Mouse (Mus musculus) myocyte (in vitro differentiated cells): ENCODE results near the gene T. TPM values are rescaled to one million over a fixed set of nuclear protein-coding genes. Genes with fewer than 3 reads are reported as not detected.

Experiments used
- H3K27me3 ChIP-seq: one replicate; pipeline ENCODE4 v1.6.1; 2011; ENCODE audit not compliant: control insufficient read depth, insufficient read depth, insufficient read length
- H3K36me3 ChIP-seq: one replicate; pipeline ENCODE4 v1.6.1; 2011; ENCODE audit not compliant: control insufficient read depth, insufficient read depth
- H3K4me2 ChIP-seq: one replicate; pipeline ENCODE4 v1.6.1; 2011; ENCODE audit warnings: low read depth, control low read depth
- H3K4me3 ChIP-seq: one replicate; pipeline ENCODE4 v1.5.1; 2011; ENCODE audit warnings: mild to moderate bottlenecking, control low read depth, moderate library complexity
- H3K79me2 ChIP-seq: one replicate; pipeline ENCODE4 v1.6.1; 2011; ENCODE audit not compliant: control insufficient read depth, insufficient read depth
- H3ac ChIP-seq: one replicate; pipeline ENCODE4 v1.6.1; 2011; ENCODE audit not compliant: control insufficient read depth, insufficient read length
- CEBPB ChIP-seq: IDR thresholded peaks from 2 replicates; pipeline ENCODE4 v1.6.1; 2011; ENCODE audit warnings: mild to moderate bottlenecking, moderate library complexity; ENCODE audit not compliant: poor library complexity, insufficient read depth, severe bottlenecking
- E2F4 ChIP-seq: IDR thresholded peaks from one replicate; pipeline ENCODE4 v1.6.1; 2011; ENCODE audit warnings: mild to moderate bottlenecking, control low read depth, moderate library complexity; ENCODE audit not compliant: insufficient read depth
- MAX ChIP-seq: IDR thresholded peaks from one replicate; pipeline ENCODE4 v1.6.1; 2011; ENCODE audit warnings: low read depth, mild to moderate bottlenecking, control low read depth
- MYOD1 ChIP-seq, 3 experiments: IDR thresholded peaks; one replicate each; pipeline ENCODE4 v1.6.1; 2011; ENCODE audit warnings: control low read depth in 2 of 3, low read depth in 2 of 3, mild to moderate bottlenecking in 2 of 3, moderate library complexity in 1 of 3; ENCODE audit not compliant: insufficient read length in 2 of 3, control insufficient read depth in 1 of 3
- MYOG ChIP-seq, 3 experiments: IDR thresholded peaks; one replicate each; pipeline ENCODE4 v1.6.1; 2011; ENCODE audit warnings: control low read depth in 2 of 3, low read depth in 2 of 3, mild to moderate bottlenecking in 2 of 3; ENCODE audit not compliant: insufficient read length in 2 of 3, control insufficient read depth in 1 of 3, insufficient read depth in 1 of 3
- POLR2A ChIP-seq: IDR thresholded peaks from one replicate; pipeline ENCODE4 v1.6.1; 2011; ENCODE audit warnings: low read depth, mild to moderate bottlenecking, control low read depth, moderate library complexity; ENCODE audit not compliant: insufficient read length
- POLR2AphosphoS2 ChIP-seq: IDR thresholded peaks from one replicate; pipeline ENCODE4 v1.6.1; 2011; ENCODE audit warnings: low read depth, control low read depth; ENCODE audit not compliant: insufficient read length
- REST ChIP-seq: IDR thresholded peaks from one replicate; pipeline ENCODE4 v1.6.1; 2011; ENCODE audit warnings: mild to moderate bottlenecking, control low read depth, moderate library complexity; ENCODE audit not compliant: insufficient read depth, insufficient read length
- SRF ChIP-seq: IDR thresholded peaks from one replicate; pipeline ENCODE4 v1.6.1; 2011; ENCODE audit warnings: low read depth; ENCODE audit not compliant: control insufficient read depth, insufficient read length
- TCF12 ChIP-seq: IDR thresholded peaks from one replicate; pipeline ENCODE4 v1.6.1; 2011; ENCODE audit warnings: mild to moderate bottlenecking, control low read depth; ENCODE audit not compliant: poor library complexity, insufficient read depth, severe bottlenecking
- TCF3 ChIP-seq: IDR thresholded peaks from one replicate; pipeline ENCODE4 v1.6.1; 2011; ENCODE audit warnings: low read depth, control low read depth; ENCODE audit not compliant: insufficient read length
- USF1 ChIP-seq: IDR thresholded peaks from one replicate; pipeline ENCODE4 v1.6.1; 2011; ENCODE audit warnings: low read depth, mild to moderate bottlenecking, control low read depth, moderate library complexity
- polyA plus RNA-seq: library from polyadenylated mRNA; unstranded; fragments of >200 nt; fragmentation: generic; extraction: Trizol; gene quantifications from one replicate; pipeline ENCODE4 v1.2.1, GENCODE M21; 2012; ENCODE audit warnings: missing spikeins

The T gene
- polyA plus RNA-seq, 1 experiment, result 0.10 TPM

DNA sequence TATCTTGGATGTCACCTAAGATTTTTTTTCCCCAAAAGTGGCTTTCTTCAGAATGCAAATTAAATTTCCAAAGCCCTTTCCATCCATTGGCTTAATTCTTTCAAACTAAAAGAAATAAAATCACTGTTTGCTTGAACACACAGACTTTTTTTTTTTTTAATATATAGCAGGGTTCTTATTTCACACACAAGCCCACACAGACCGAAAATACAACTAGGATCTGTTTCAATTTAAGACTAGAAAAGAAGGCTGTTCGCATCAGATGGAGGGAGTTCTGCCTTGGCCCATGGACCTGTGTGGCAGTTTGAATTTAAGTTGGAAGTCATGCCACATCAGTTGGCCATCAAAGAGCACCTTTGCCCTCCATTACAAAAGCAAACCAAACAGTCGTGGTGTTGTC is 44.3 kb downstream of the T start:
- H3K4me2 ChIP-seq, result no peak overlapping the region
- TF ChIP-seq POLR2A (no peak), REST (no peak), MYOG (IDR thresholded peaks at IDR 0.05; ENCODE audit: control insufficient read depth in 1 of 3, insufficient read depth in 1 of 3, insufficient read length in 2 of 3, low read depth in 2 of 3) (no peak), SRF (no peak), CEBPB (no peak), TCF12 (no peak)
- H3K36me3 ChIP-seq, result no peaks in the 10 kb centered on the region
- H3ac ChIP-seq, result no peak overlapping the region
- no peaks in the 10 kb centered on the region for H3K79me2 ChIP-seq
- no peak overlapping the region for H3K4me3 ChIP-seq
- no peaks in the 10 kb centered on the region for H3K27me3 ChIP-seq

DNA sequence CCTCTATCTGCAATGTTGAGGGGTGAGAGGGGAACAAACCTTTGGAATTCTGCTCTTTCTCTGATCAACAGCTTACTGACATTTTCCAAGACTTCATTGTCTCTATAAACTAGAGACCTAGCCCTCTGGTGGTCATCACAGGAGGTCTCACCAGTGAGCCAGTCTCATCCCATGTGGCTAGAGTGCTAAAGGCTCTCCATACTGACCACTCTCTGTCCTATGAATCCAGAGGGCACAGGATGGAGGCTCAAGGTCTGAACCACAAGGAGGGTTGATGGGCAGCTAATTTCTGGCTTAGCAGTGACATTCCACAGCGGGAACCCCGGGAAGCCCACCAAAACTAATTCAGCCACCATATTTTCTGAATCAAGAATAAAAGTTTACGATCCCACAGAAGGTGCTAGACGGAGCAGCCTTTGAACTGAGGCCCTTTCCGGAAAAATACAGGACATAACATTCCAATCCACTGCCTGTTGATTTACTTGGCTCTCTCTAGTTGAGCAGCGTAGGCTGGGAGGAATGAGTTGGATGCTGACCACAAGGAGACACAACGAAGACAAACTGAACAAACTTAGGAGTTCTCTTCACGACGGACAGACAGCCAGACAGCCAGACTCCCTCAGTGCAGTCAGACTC is 45.4 kb downstream of the T start:
- Histone ChIP-seq H3K4me2 (no peak overlapping the region), H3ac (no peak overlapping the region), H3K27me3 (no peaks in the 10 kb centered on the region), H3K36me3 (no peaks in the 10 kb centered on the region), H3K4me3 (no peak overlapping the region), H3K79me2 (no peaks in the 10 kb centered on the region)
- TF ChIP-seq USF1 (no peak), SRF (no peak), POLR2A (no peak), MYOG (IDR thresholded peaks at IDR 0.05; ENCODE audit: control insufficient read depth in 1 of 3, insufficient read depth in 1 of 3, insufficient read length in 2 of 3, low read depth in 2 of 3) (no peak), REST (no peak), MAX (no peak), MYOD1 (IDR thresholded peaks at IDR 0.05; ENCODE audit: control insufficient read depth in 1 of 3, insufficient read length in 2 of 3, low read depth in 2 of 3) (no peak), E2F4 (no peak), TCF3 (no peak)

DNA sequence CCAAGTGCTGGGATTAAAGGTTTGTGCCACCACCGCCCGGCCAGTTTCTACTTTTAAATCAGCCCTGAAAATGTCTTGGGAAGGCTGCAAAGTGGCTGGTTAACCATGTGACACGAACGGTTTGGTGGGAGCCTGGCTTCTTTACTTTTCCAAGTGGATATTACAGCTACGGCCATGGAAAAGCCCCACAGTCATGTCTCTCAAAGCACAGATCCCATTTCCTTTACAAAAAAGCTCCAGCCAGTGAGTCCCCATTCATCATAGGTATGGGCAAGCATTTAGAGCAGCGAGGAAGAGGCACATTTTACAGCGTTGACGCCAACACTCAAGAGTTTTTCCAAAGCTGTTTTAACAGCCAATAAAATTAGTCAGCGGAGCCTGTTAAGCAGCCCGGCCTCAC is 47.6 kb downstream of the T start:
- Histone ChIP-seq H3K27me3 (no peaks in the 10 kb centered on the region), H3K4me2 (no peak overlapping the region), H3ac (no peak overlapping the region), H3K79me2 (no peaks in the 10 kb centered on the region), H3K4me3 (no peak overlapping the region), H3K36me3 (no peaks in the 10 kb centered on the region)
- no peak for TF ChIP-seq MYOG (IDR thresholded peaks at IDR 0.05; ENCODE audit: control insufficient read depth in 1 of 3, insufficient read depth in 1 of 3, insufficient read length in 2 of 3, low read depth in 2 of 3)
- no peak for TF ChIP-seq POLR2A
- no peak for TF ChIP-seq MAX
- TF ChIP-seq CEBPB, result no peak
- TF ChIP-seq REST, result no peak
- TF ChIP-seq POLR2AphosphoS2, result no peak

DNA sequence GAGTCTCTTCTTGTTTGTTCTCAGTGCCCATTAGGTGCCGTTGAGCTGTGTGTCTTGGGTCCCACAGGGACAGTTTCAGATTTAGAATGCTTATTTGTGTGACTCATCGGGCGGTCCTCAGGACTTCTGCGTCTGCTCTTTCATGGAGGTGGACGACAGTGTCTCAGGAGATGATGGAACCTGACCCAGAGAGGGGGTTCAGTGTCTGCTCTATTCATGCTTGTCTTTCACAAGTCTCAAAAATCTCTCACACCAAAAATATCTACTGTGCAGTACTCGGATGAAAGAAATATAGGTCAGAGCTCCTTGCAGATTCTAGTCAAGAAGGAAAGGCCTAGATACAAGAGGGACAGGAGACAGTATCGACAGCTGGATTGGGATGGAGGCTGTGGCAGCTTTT is 48.7 kb downstream of the T start:
- Histone ChIP-seq H3K4me2 (no peak overlapping the region), H3K36me3 (no peaks in the 10 kb centered on the region), H3K79me2 (no peaks in the 10 kb centered on the region), H3K4me3 (no peak overlapping the region), H3ac (no peak overlapping the region), H3K27me3 (no peaks in the 10 kb centered on the region)
- TF ChIP-seq MAX (no peak), TCF12 (no peak), POLR2AphosphoS2 (no peak), MYOD1 (IDR thresholded peaks at IDR 0.05; ENCODE audit: control insufficient read depth in 1 of 3, insufficient read length in 2 of 3, low read depth in 2 of 3) (no peak), USF1 (no peak), REST (no peak), SRF (no peak), MYOG (IDR thresholded peaks at IDR 0.05; ENCODE audit: control insufficient read depth in 1 of 3, insufficient read depth in 1 of 3, insufficient read length in 2 of 3, low read depth in 2 of 3) (no peak)

DNA sequence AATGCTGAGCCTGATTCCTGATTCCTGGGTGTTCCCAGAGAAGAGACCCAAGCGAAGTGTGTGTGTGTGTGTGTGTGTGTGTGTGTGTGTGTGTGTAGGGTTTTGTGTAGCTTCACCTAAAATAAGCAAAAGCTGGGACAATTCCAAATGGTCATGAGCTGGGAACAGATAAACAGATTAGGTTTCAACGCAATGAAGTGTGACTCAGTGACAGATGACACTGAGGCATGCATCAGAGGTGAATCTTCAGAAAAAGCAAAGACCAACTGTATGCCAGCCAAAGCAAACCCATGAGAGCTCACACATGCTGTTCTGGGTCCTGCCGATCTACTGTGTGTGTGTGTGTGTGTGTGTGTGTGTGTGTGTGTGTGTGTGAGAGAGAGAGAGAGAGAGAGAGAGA is 50.0 kb downstream of the T start:
- H3K27me3 ChIP-seq, result no peaks in the 10 kb centered on the region
- no peaks in the 10 kb centered on the region for H3K79me2 ChIP-seq
- H3K4me2 ChIP-seq, result no peak overlapping the region
- no peaks in the 10 kb centered on the region for H3K36me3 ChIP-seq
- no peak overlapping the region for H3ac ChIP-seq
- TF ChIP-seq REST, result no peak
- TF ChIP-seq TCF3, result no peak
- no peak for TF ChIP-seq MYOG (IDR thresholded peaks at IDR 0.05; ENCODE audit: control insufficient read depth in 1 of 3, insufficient read depth in 1 of 3, insufficient read length in 2 of 3, low read depth in 2 of 3)
- TF ChIP-seq E2F4, result no peak
- no peak for TF ChIP-seq CEBPB
- TF ChIP-seq TCF12, result no peak
- TF ChIP-seq MAX, result no peak
- TF ChIP-seq POLR2AphosphoS2, result no peak
- no peak for TF ChIP-seq SRF
- H3K4me3 ChIP-seq, result no peak overlapping the region
